Mouse (Mus musculus) erythroblast, embryonic 14.5 days (primary cell): ENCODE data around the gene Ip6k1.

Experiments used
- GATA1 ChIP-seq: IDR thresholded peaks from 2 replicates; pipeline ENCODE4 v1.6.1; 2012; ENCODE audit warnings: low read length, inconsistent platforms, mixed read lengths
- TAL1 ChIP-seq: IDR thresholded peaks from 3 replicates; pipeline ENCODE4 v1.6.1; 2012; ENCODE audit warnings: low read length, inconsistent platforms, mixed read lengths

GRCm38 (mm10) chr9:108032126-108032525 lies 29.8 kb downstream of the Ip6k1 start:
- TF ChIP-seq TAL1: no peak
- TF ChIP-seq GATA1: no peak
